Mouse (Mus musculus) small intestine, adult 2 months (tissue): ENCODE results near the gene Desi1.

Source experiments
- CTCF ChIP-seq: fragments of 200-500 bp; IDR thresholded peaks from 2 replicates; pipeline ENCODE4 v1.5.1; 2012; ENCODE audit warnings: low read depth, mild to moderate bottlenecking, control low read depth, inconsistent platforms, low read length, moderate library complexity, mixed read lengths; ENCODE audit not compliant: insufficient replicate concordance, insufficient read length; ENCODE audit errors: extremely low read depth
- POLR2A ChIP-seq: fragments of 200-500 bp; IDR thresholded peaks from 2 replicates; pipeline ENCODE4 v1.6.1; 2012; ENCODE audit warnings: low read depth, mild to moderate bottlenecking, control low read depth, inconsistent platforms, low read length, moderate library complexity

- TF ChIP-seq CTCF (peak; percentile 97), POLR2A (no peak)
These were observed 77.2 kb downstream of the Desi1 start for GRCm38 (mm10) chr15:81956457-81956856.
